11 mouse cellular contexts compared by ENCODE assay signal in genomic region chr16:45098886-45099210, GRCm38 (mm10). TPM values are rescaled to one million over a fixed set of nuclear protein-coding genes. Genes with fewer than 3 reads are reported as not detected.
DNase-seq lines count a peak whose midpoint lies in the region; ATAC-seq and TF ChIP-seq lines count a peak whose summit lies in the region.
"Had no signal": no experiment of that assay in that cellular context is flagged by ENCODE, and none has a peak within 500 bp of the region (broad histone marks: within the 10 kb centered on the region; RNA-seq: fewer than 3 reads in every experiment).

No protein-coding gene starts in this region.

- no peaks in the 10 kb centered on the region for H3K9me3 ChIP-seq in heart, embryonic 13.5 days
- H3K9me3 ChIP-seq in lung, embryonic 15.5 days: no peaks in the 10 kb centered on the region
- H3K9me3 ChIP-seq in heart, postnatal 0 days (replicated peaks; ENCODE audit: control insufficient read depth, low read length): no peaks in the 10 kb centered on the region
- no peaks in the 10 kb centered on the region for H3K9me3 ChIP-seq in stomach, embryonic 16.5 days (replicated peaks; ENCODE audit: control insufficient read depth, low read length)

- ATAC-seq in heart, embryonic 13.5 days (ENCODE audit: extremely low read depth, insufficient number of reproducible peaks, low FRiP score, low TSS enrichment): no peak
- no peak for ATAC-seq in lung, embryonic 15.5 days (ENCODE audit: borderline replicate concordance, extremely low read depth, low FRiP score, low TSS enrichment)
- ATAC-seq in heart, postnatal 0 days (ENCODE audit: insufficient read depth, low read depth): no peak
- ATAC-seq in stomach, embryonic 16.5 days (ENCODE audit: insufficient read depth, low FRiP score): peak; percentile 28; the same call in 1 of the 2 replicates
- ATAC-seq: CD4-positive, CD25-positive, alpha-beta regulatory T cell, adult 4 months; liver, postnatal 0 days had no signal

- H3K4me2 ChIP-seq in heart, embryonic 13.5 days: peak overlapping the region; percentile 81
- peak overlapping the region; percentile 44 for H3K4me2 ChIP-seq in lung, embryonic 15.5 days
- H3K4me2 ChIP-seq in heart, postnatal 0 days (ENCODE audit: low read depth, low read length): peak overlapping the region; percentile 71
- H3K4me2 ChIP-seq in stomach, embryonic 16.5 days (ENCODE audit: low read depth, low read length): peak overlapping the region; percentile 55

- H3K4me3 ChIP-seq in heart, embryonic 13.5 days: peak overlapping the region; percentile 67
- H3K4me3 ChIP-seq in lung, embryonic 15.5 days: no peak overlapping the region
- H3K4me3 ChIP-seq in heart, postnatal 0 days (ENCODE audit: low read depth, low read length): peak overlapping the region; percentile 47; the same call in 1 of the 2 replicates
- H3K4me3 ChIP-seq in stomach, embryonic 16.5 days (replicated peaks; ENCODE audit: low read length): peak overlapping the region; percentile 30

- H3K4me1 ChIP-seq in heart, embryonic 13.5 days: peaks cover 75% of the 10 kb centered on the region
- H3K4me1 ChIP-seq in lung, embryonic 15.5 days: peaks cover 28% of the 10 kb centered on the region
- peaks cover 45% of the 10 kb centered on the region for H3K4me1 ChIP-seq in heart, postnatal 0 days (ENCODE audit: control insufficient read depth, insufficient read depth)
- H3K4me1 ChIP-seq in stomach, embryonic 16.5 days (ENCODE audit: control insufficient read depth, insufficient read depth, low read length): peaks cover 13% of the 10 kb centered on the region; the same call in 1 of the 2 replicates

- no peak for TF ChIP-seq EP300 in heart, postnatal 0 days (IDR thresholded peaks at IDR 0.05; ENCODE audit: low read depth)

- H3K9ac ChIP-seq in heart, embryonic 13.5 days: no peak overlapping the region
- no peak overlapping the region for H3K9ac ChIP-seq in lung, embryonic 15.5 days
- H3K9ac ChIP-seq in heart, postnatal 0 days (replicated peaks; ENCODE audit: low read depth, low read length): 0 out of 2 replicates have a peak overlapping the region, but pooled peaks have one; percentile 9
- H3K9ac ChIP-seq in stomach, embryonic 16.5 days (ENCODE audit: low read length): no peak overlapping the region
- H3K9ac ChIP-seq: liver, postnatal 0 days had no signal

- no peak overlapping the region for H3K27ac ChIP-seq in heart, embryonic 13.5 days (replicated peaks)
- 0 out of 2 replicates have a peak overlapping the region, but pooled peaks have one; percentile 70 for H3K27ac ChIP-seq in lung, embryonic 15.5 days
- H3K27ac ChIP-seq in heart, postnatal 0 days (ENCODE audit: low read depth): no peak overlapping the region
- H3K27ac ChIP-seq in stomach, embryonic 16.5 days (ENCODE audit: low read length): peak overlapping the region; percentile 62; the same call in 1 of the 2 replicates

- 68% methylated on average over 6 of the region's 6 CpGs for WGBS in heart, embryonic 13.5 days
- 54% methylated on average over 6 of the region's 6 CpGs for whole genome bisulfite sequencing in lung, embryonic 15.5 days
- 65% methylated on average over 6 of the region's 6 CpGs for WGBS in heart, postnatal 0 days
- 48% methylated on average over 6 of the region's 6 CpGs for WGBS in stomach, embryonic 16.5 days

- 0 out of 2 replicates have a peak, but pooled peaks cover 8% of the 10 kb centered on the region for H3K36me3 ChIP-seq in heart, embryonic 13.5 days
- no peaks in the 10 kb centered on the region for H3K36me3 ChIP-seq in lung, embryonic 15.5 days
- H3K36me3 ChIP-seq in heart, postnatal 0 days (replicated peaks; ENCODE audit: control insufficient read depth, insufficient read depth, low read length): no peaks in the 10 kb centered on the region
- no peaks in the 10 kb centered on the region for H3K36me3 ChIP-seq in stomach, embryonic 16.5 days (ENCODE audit: control insufficient read depth, insufficient read depth, low read length)

- no peak for DNase-seq in heart, adult 11 months
- no peak for DNase-seq in lung, postnatal 25 days (ENCODE audit: low spot score)
- DNase-seq in heart, postnatal 0 days (ENCODE audit: low spot score): no peak
- no peak for DNase-seq in right cerebral cortex, postnatal 4 days
- no peak for DNase-seq in adrenal gland, postnatal 4 days (ENCODE audit: low spot score in 2 of 2)
- DNase-seq: liver, postnatal 0 days; thymus, adult 2 months had no signal

- TF ChIP-seq CTCF in heart, postnatal 0 days (IDR thresholded peaks at IDR 0.05; ENCODE audit: low read depth): no peak

- H3K27me3 ChIP-seq in heart, embryonic 13.5 days (replicated peaks): no peaks in the 10 kb centered on the region
- no peaks in the 10 kb centered on the region for H3K27me3 ChIP-seq in lung, embryonic 15.5 days
- no peaks in the 10 kb centered on the region for H3K27me3 ChIP-seq in heart, postnatal 0 days (ENCODE audit: control insufficient read depth, insufficient read depth, low read length)
- no peaks in the 10 kb centered on the region for H3K27me3 ChIP-seq in stomach, embryonic 16.5 days (ENCODE audit: control insufficient read depth, insufficient read depth, low read length)

RNA-seq across cellular contexts. Expression of gene Ccdc80, which starts 5.6 kb away (rescaled TPM):
- 102 and 111 TPM in 2 replicates for polyA plus RNA-seq in heart, embryonic 13.5 days (2015; fragmentation: Nextera tagmentation; extraction: Ambion mirVana)
- polyA plus RNA-seq in lung, embryonic 15.5 days (2015; fragmentation: Nextera tagmentation; extraction: Ambion mirVana): 73.1 and 73.5 TPM in 2 replicates
- 61.4 and 70.2 TPM in 2 replicates for total RNA-seq in heart, postnatal 0 days (2014; rRNA removed; ENCODE audit: low replicate concordance)
- polyA plus RNA-seq in heart, postnatal 0 days (2015; fragmentation: Nextera tagmentation; extraction: Ambion mirVana): 75.3 and 75.8 TPM in 2 replicates
- 104 and 105 TPM in 2 replicates for polyA plus RNA-seq in stomach, embryonic 16.5 days (2015; fragmentation: Nextera tagmentation; extraction: Ambion mirVana)
- 10 to 100 TPM; 65.8 to 67.5 TPM for total RNA-seq in adrenal gland, postnatal 4 days (2021)

RNA-seq across cellular contexts. Expression of gene Slc35a5, which starts 59.7 kb away (rescaled TPM):
- polyA plus RNA-seq in heart, embryonic 13.5 days (2015; fragmentation: Nextera tagmentation; extraction: Ambion mirVana): 13.7 and 14.2 TPM in 2 replicates
- 16.1 and 23.1 TPM in 2 replicates for polyA plus RNA-seq in lung, embryonic 15.5 days (2015; fragmentation: Nextera tagmentation; extraction: Ambion mirVana)
- 20.5 and 47.7 TPM in 2 replicates for total RNA-seq in heart, postnatal 0 days (2014; rRNA removed; ENCODE audit: low replicate concordance)
- polyA plus RNA-seq in heart, postnatal 0 days (2015; fragmentation: Nextera tagmentation; extraction: Ambion mirVana): 11.6 and 12.0 TPM in 2 replicates
- polyA plus RNA-seq in stomach, embryonic 16.5 days (2015; fragmentation: Nextera tagmentation; extraction: Ambion mirVana): 21.6 and 23.1 TPM in 2 replicates
- 10 to 100 TPM; 28.9 to 30.6 TPM for total RNA-seq in adrenal gland, postnatal 4 days (2021)

RNA-seq across cellular contexts. Expression of gene Atg3, which starts 59.7 kb away (rescaled TPM):
- polyA plus RNA-seq in heart, embryonic 13.5 days (2015; fragmentation: Nextera tagmentation; extraction: Ambion mirVana): 28.3 and 32.9 TPM in 2 replicates
- 37.0 and 39.1 TPM in 2 replicates for polyA plus RNA-seq in lung, embryonic 15.5 days (2015; fragmentation: Nextera tagmentation; extraction: Ambion mirVana)
- total RNA-seq in heart, postnatal 0 days (2014; rRNA removed; ENCODE audit: low replicate concordance): 4.5 and 5.6 TPM in 2 replicates
- polyA plus RNA-seq in heart, postnatal 0 days (2015; fragmentation: Nextera tagmentation; extraction: Ambion mirVana): 30.1 and 31.2 TPM in 2 replicates
- polyA plus RNA-seq in stomach, embryonic 16.5 days (2015; fragmentation: Nextera tagmentation; extraction: Ambion mirVana): 33.9 and 36.2 TPM in 2 replicates
- 10 to 100 TPM; 37.6 to 40.1 TPM for total RNA-seq in adrenal gland, postnatal 4 days (2021)

Comparison
In these comparisons a context has a peak if more than half of its experiments do, and no peak if none do; other contexts are left out.
1. H3K27ac ChIP-seq: peak in lung, embryonic 15.5 days (single experiment) and stomach, embryonic 16.5 days (single experiment); none in heart, embryonic 13.5 days (single experiment) and heart, postnatal 0 days (single experiment).
2. Peak in every context shown above with its lines, with median percentiles within 50 percentile points of each other: H3K4me2 ChIP-seq.